Mouse (Mus musculus): Measurements from ENCODE around the gene Hip1r. TPM values are rescaled to one million over a fixed set of nuclear protein-coding genes. Genes with fewer than 3 reads are reported as not detected.
"Not testable (repeated sequence)": the region's sequence is repeated elsewhere in the genome, so short reads cannot be mapped to it uniquely, and the experiment has no call there.

Gene Hip1r
- polyA plus RNA-seq, 1 experiment from 2014 or later: 8.6 TPM

DNA sequence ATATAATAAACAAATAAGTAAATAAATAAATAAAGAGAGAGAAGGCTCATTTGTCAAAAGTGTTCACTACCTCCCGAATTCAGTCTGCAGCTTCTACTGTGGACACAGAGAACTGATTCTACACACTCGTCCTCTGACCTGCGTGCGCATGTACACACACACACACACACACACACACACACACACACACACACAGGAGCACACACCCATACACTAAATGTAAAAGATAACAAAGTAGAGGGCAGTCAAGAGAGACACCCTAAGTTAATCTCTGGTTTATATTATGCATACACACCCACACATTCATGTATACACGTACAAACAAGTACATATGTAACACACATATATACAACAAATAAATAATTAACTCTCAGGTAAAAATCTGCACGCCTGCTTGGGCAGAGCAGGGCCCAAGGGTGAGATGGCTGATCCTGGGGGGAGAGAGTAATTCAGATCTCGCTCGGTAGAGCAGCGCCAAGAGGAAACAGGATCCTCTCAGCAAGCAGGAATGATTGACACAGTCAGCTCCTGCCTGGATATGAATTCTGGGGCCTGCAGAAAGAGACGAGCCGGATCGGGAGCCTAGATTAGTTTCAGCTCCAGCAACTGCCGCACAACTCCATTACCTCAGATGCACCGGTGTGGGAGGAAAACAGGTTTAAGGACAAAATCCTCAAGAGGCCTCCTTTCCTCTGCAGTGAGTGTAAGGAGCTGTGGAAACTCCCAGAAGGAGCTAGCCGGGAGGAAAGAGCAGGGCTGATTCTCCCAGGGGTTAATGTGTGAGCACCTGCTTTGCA is 76.0 kb downstream of the Hip1r start:
- H3K27ac ChIP-seq: peak overlapping the region; percentile 69; the same call in 1 of the 2 replicates
- no peak for ATAC-seq (ENCODE audit: low FRiP score, low read depth)
- no peaks in the 10 kb centered on the region for H3K9me3 ChIP-seq
- H3K4me1 ChIP-seq: peaks cover 13% of the 10 kb centered on the region
- peak overlapping the region; percentile 3; the same call in 1 of the 2 replicates for H3K9ac ChIP-seq
- H3K4me2 ChIP-seq (replicated peaks): no peak overlapping the region
- H3K27me3 ChIP-seq: no peaks in the 10 kb centered on the region
- WGBS: 65% methylated on average over 15 of the region's 15 CpGs
- no peaks in the 10 kb centered on the region for H3K36me3 ChIP-seq
- H3K4me3 ChIP-seq: no peak overlapping the region

DNA sequence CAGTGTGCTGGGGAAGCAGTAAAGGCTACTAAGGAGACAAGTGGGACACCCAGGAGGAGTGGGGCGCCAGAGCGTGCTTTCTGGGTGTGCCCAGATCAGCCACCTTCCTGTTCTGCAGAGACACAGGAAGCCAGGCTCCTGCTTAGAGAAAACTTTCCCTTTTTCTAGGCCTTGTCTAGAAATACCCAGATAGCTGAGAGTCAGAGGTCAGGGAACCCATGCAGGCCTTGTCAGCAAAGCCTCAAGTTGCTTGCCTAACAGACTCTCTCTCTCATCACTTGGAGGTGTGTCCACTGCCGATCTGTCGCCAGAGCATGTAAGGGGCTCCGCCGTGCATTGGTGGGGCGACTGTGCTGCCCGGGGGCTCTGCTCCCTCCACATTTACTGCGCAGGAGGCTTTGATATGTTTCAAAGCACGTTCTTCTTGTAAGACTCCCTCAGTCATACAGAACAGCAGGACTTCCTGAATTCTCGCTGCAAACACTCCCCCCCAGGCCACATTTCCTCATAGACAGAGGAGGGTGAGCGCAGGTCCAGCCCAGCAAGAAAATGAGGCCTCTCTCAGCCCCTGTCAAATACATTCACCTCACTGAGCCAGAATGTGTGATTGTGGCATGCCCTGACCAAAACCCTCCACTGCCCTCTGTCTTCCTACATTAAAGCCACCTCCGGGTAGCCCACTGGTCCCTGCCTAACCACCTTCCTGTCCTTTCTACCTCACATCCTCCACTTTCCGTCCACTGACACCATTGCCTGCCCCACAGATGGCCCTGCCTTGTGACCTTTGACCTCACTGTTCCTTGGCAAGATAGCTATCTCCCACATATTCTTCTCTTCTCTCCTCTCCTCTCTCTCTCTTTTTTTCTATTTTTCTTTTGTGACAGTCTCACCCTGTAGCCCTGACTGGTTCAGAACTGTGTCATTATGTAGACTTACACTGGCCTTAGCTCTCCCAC is 76.9 kb downstream of the Hip1r start:
- Histone ChIP-seq H3K9ac (peak overlapping the region; percentile 3; the same call in 1 of the 2 replicates), H3K4me2 (replicated peaks) (no peak overlapping the region), H3K27me3 (no peaks in the 10 kb centered on the region), H3K4me1 (peaks cover 13% of the 10 kb centered on the region), H3K4me3 (no peak overlapping the region), H3K27ac (peak overlapping the region; percentile 69; the same call in 1 of the 2 replicates), H3K9me3 (no peaks in the 10 kb centered on the region), H3K36me3 (no peaks in the 10 kb centered on the region)
- ATAC-seq (ENCODE audit: low FRiP score, low read depth): no peak
- 42% methylated on average over 14 of the region's 14 CpGs for WGBS

GRCm38 (mm10) chr5:124051899-124052491 is 78.6 kb downstream of the Hip1r start:
- Histone ChIP-seq H3K4me2 (replicated peaks) (no peak overlapping the region), H3K4me3 (no peak overlapping the region), H3K9me3 (peaks cover 5% of the 10 kb centered on the region; the same call in 1 of the 2 replicates), H3K27me3 (no peaks in the 10 kb centered on the region), H3K9ac (no peak overlapping the region), H3K4me1 (peaks cover 13% of the 10 kb centered on the region), H3K36me3 (no peaks in the 10 kb centered on the region), H3K27ac (no peak overlapping the region)
- 78% methylated on average over 11 of the region's 11 CpGs for WGBS
- ATAC-seq (ENCODE audit: low FRiP score, low read depth): peak; percentile 51; the same call in 1 of the 2 replicates

GRCm38 (mm10) chr5:124052641-124053040 is 79.2 kb downstream of the Hip1r start:
- H3K9ac ChIP-seq; H3K36me3 ChIP-seq; H3K27ac ChIP-seq; H3K4me2 ChIP-seq (replicated peaks); H3K27me3 ChIP-seq; H3K4me3 ChIP-seq; ATAC-seq (ENCODE audit: low FRiP score, low read depth); H3K9me3 ChIP-seq: not testable (repeated sequence)
- peaks cover 13% of the 10 kb centered on the region for H3K4me1 ChIP-seq
- WGBS: 88% methylated on average over 7 of the region's 7 CpGs

Small RNAs within 50 kb of the gene (microRNA-seq; reads per million reads assigned to microRNA genes)
- gene Mir7032: not detected

Other genes with a start within 250 kb of the Hip1r start
- 149 and 160 TPM in 2 replicates for gene Rsrc2, start 224.2 kb upstream of the Hip1r start, polyA plus RNA-seq (2015; fragmentation: Nextera tagmentation; extraction: Ambion mirVana)
- 32.0 and 34.4 TPM in 2 replicates for gene Kntc1, start 223.9 kb upstream of the Hip1r start, polyA plus RNA-seq (2015; fragmentation: Nextera tagmentation; extraction: Ambion mirVana)
- 0.19 and 0.64 TPM in 2 replicates for gene Hcar2, start 108.1 kb upstream of the Hip1r start, polyA plus RNA-seq (2015; fragmentation: Nextera tagmentation; extraction: Ambion mirVana)
- gene Hcar1, start 93.6 kb upstream of the Hip1r start, polyA plus RNA-seq (2015; fragmentation: Nextera tagmentation; extraction: Ambion mirVana): 0.17 and 0.24 TPM in 2 replicates
- gene Denr, start 66.5 kb upstream of the Hip1r start, polyA plus RNA-seq (2015; fragmentation: Nextera tagmentation; extraction: Ambion mirVana): 165 and 167 TPM in 2 replicates
- 4.1 and 5.5 TPM in 2 replicates for gene Gm43518, start 46.2 kb upstream of the Hip1r start, polyA plus RNA-seq (2015; fragmentation: Nextera tagmentation; extraction: Ambion mirVana)
- gene Ccdc62, start 42.9 kb upstream of the Hip1r start, polyA plus RNA-seq (2015; fragmentation: Nextera tagmentation; extraction: Ambion mirVana): 7.0 and 7.4 TPM in 2 replicates
- gene Vps37b, start 58.6 kb downstream of the Hip1r start, polyA plus RNA-seq (2015; fragmentation: Nextera tagmentation; extraction: Ambion mirVana): 40.9 and 43.7 TPM in 2 replicates
- 2.9 and 3.0 TPM in 2 replicates for gene Abcb9, start 122.2 kb downstream of the Hip1r start, polyA plus RNA-seq (2015; fragmentation: Nextera tagmentation; extraction: Ambion mirVana)
- 19.4 and 21.4 TPM in 2 replicates for gene Ogfod2, start 138.7 kb downstream of the Hip1r start, polyA plus RNA-seq (2015; fragmentation: Nextera tagmentation; extraction: Ambion mirVana)
- gene Arl6ip4, start 142.5 kb downstream of the Hip1r start, polyA plus RNA-seq (2015; fragmentation: Nextera tagmentation; extraction: Ambion mirVana): 106 and 115 TPM in 2 replicates

Measured in limb, embryonic 13.5 days (tissue).